In the genomic region with DNA sequence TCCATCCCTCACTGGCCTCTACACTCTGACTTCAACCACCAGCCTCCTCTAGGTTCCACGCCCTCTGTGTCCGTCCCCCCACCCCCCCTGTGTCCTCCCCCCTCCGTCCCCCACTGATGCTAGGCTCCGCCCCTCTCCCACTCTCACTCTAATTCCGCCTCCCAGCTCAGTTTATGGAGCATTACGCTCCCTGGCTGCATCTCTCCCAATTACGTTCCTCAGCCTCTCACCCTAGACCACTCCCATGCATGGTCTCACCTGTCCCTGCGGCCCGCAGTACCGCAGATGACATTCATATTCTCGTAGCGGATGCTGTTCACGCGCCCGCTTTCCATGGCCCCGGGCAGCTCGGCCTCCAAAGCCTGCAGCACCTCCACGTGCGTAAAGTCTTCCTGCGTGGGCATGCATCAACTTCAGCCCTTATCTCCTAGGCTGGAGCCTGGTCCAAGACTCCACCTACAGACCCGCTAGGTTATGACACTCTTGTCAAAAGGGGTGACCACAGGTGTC, we compare ENCODE assay signal across 8 mouse cellular contexts. TPM values are rescaled to one million over a fixed set of nuclear protein-coding genes. Genes with fewer than 3 reads are reported as not detected.
DNase-seq lines count a peak whose midpoint lies in the region; ATAC-seq and TF ChIP-seq lines count a peak whose summit lies in the region.

No protein-coding gene starts in this region.

- H3K79me2 ChIP-seq in CH12.LX (replicated peaks; ENCODE audit: control insufficient read depth, extremely low read depth, insufficient read depth, poor library complexity, severe bottlenecking): no peaks in the 10 kb centered on the region

- no peak overlapping the region for H3K27ac ChIP-seq in heart, embryonic 15.5 days
- no peak overlapping the region for H3K27ac ChIP-seq in CH12.LX (ENCODE audit: insufficient read depth, low read depth)
- no peak overlapping the region for H3K27ac ChIP-seq in intestine, embryonic 14.5 days (ENCODE audit: low read depth)
- H3K27ac ChIP-seq in neural tube, embryonic 13.5 days (replicated peaks): peak overlapping the region; percentile 96
- H3K27ac ChIP-seq in thymus, adult 2 months (ENCODE audit: control insufficient read depth, insufficient read depth, low read length): no peak overlapping the region

- H3K27me3 ChIP-seq in heart, embryonic 15.5 days: peaks cover 46% of the 10 kb centered on the region
- peaks cover 69% of the 10 kb centered on the region for H3K27me3 ChIP-seq in CH12.LX (replicated peaks)
- peaks cover 37% of the 10 kb centered on the region for H3K27me3 ChIP-seq in intestine, embryonic 14.5 days (replicated peaks; ENCODE audit: control insufficient read depth, insufficient read depth, low read length)
- H3K27me3 ChIP-seq in neural tube, embryonic 13.5 days: peaks cover 58% of the 10 kb centered on the region
- H3K27me3 ChIP-seq in thymus, adult 2 months (ENCODE audit: control insufficient read depth, insufficient read depth, low read length): peaks cover 9% of the 10 kb centered on the region; the same call in 1 of the 2 replicates

- no peak for ATAC-seq in heart, embryonic 15.5 days (replicated peaks; ENCODE audit: insufficient number of reproducible peaks, insufficient read depth, low FRiP score, low read depth)
- ATAC-seq in intestine, embryonic 14.5 days (replicated peaks; ENCODE audit: low FRiP score, low TSS enrichment, low read depth): peak; percentile 1; the same call in 1 of the 2 replicates
- peak; percentile 37 for ATAC-seq in neural tube, embryonic 13.5 days (ENCODE audit: low read depth)

- peaks cover 34% of the 10 kb centered on the region for H3K4me1 ChIP-seq in heart, embryonic 15.5 days (replicated peaks)
- peaks cover 4 to 29% of the 10 kb centered on the region in 2 experiments; a peak in 2 of 4 replicates for H3K4me1 ChIP-seq in CH12.LX (ENCODE audit: control insufficient read depth in 1 of 2, insufficient read depth in 2 of 2)
- peaks cover 26% of the 10 kb centered on the region for H3K4me1 ChIP-seq in intestine, embryonic 14.5 days (replicated peaks; ENCODE audit: control insufficient read depth, insufficient read depth, low read length)
- peaks cover 39% of the 10 kb centered on the region for H3K4me1 ChIP-seq in neural tube, embryonic 13.5 days (replicated peaks)
- peaks cover 10% of the 10 kb centered on the region for H3K4me1 ChIP-seq in thymus, adult 2 months (replicated peaks; ENCODE audit: control insufficient read depth, insufficient read depth, low read length)

- no peaks in the 10 kb centered on the region for H3K36me3 ChIP-seq in heart, embryonic 15.5 days
- no peaks in the 10 kb centered on the region for H3K36me3 ChIP-seq in CH12.LX (replicated peaks in 1 of 2; ENCODE audit: control insufficient read depth in 1 of 2, insufficient read depth in 1 of 2, low read length in 1 of 2)
- H3K36me3 ChIP-seq in intestine, embryonic 14.5 days (ENCODE audit: control insufficient read depth, insufficient read depth, low read length): no peaks in the 10 kb centered on the region
- no peaks in the 10 kb centered on the region for H3K36me3 ChIP-seq in neural tube, embryonic 13.5 days
- no peaks in the 10 kb centered on the region for H3K36me3 ChIP-seq in thymus, adult 2 months (ENCODE audit: control insufficient read depth, insufficient read depth, low read length)

- TF ChIP-seq POLR2A in CH12.LX (IDR thresholded peaks at IDR 0.05; ENCODE audit: low read depth, low read length): no peak
- TF ChIP-seq POLR2A in thymus, adult 2 months (IDR thresholded peaks at IDR 0.05; ENCODE audit: control insufficient read depth, extremely low read depth, insufficient read depth, low read length, poor library complexity): no peak

- dilution Hi-C loops in CH12.LX (cut with MboI; ENCODE audit: extremely low pct_ligation_motif_present, extremely low pct_unique_long_range_greater_than_20kb, low sequenced_read_pairs): no loop called here

- H3K4me2 ChIP-seq in heart, embryonic 15.5 days: peak overlapping the region; percentile 93
- peak overlapping the region; percentile 49 for H3K4me2 ChIP-seq in CH12.LX (ENCODE audit: insufficient read depth, low read depth, poor library complexity, severe bottlenecking)
- H3K4me2 ChIP-seq in intestine, embryonic 14.5 days (ENCODE audit: low read length): peak overlapping the region; percentile 70
- H3K4me2 ChIP-seq in neural tube, embryonic 13.5 days: peak overlapping the region; percentile 85

- TF ChIP-seq RAD21 in CH12.LX (IDR thresholded peaks at IDR 0.05; ENCODE audit: low read depth, low read length): no peak

- H3K9me3 ChIP-seq in heart, embryonic 15.5 days (replicated peaks): no peaks in the 10 kb centered on the region
- no peaks in the 10 kb centered on the region for H3K9me3 ChIP-seq in CH12.LX (replicated peaks; ENCODE audit: low read length)
- no peaks in the 10 kb centered on the region for H3K9me3 ChIP-seq in intestine, embryonic 14.5 days (ENCODE audit: control insufficient read depth, low read length)
- H3K9me3 ChIP-seq in neural tube, embryonic 13.5 days: no peaks in the 10 kb centered on the region

- H3K4me3 ChIP-seq in heart, embryonic 15.5 days: peak overlapping the region; percentile 56
- H3K4me3 ChIP-seq in CH12.LX (replicated peaks in 1 of 3; ENCODE audit: low read depth in 2 of 3, low read length in 2 of 3, poor library complexity in 1 of 3): no peak overlapping the region
- H3K4me3 ChIP-seq in intestine, embryonic 14.5 days (ENCODE audit: low read depth, low read length): peak overlapping the region; percentile 42; the same call in 1 of the 2 replicates
- H3K4me3 ChIP-seq in neural tube, embryonic 13.5 days: peak overlapping the region; percentile 47
- H3K4me3 ChIP-seq in thymus, adult 2 months (ENCODE audit: control insufficient read depth, insufficient read depth, low read length): no peak overlapping the region

- in situ Hi-C loops in CH12.LX (cut with MboI; ENCODE audit: low pct_ligation_motif_present, low pct_unique_long_range_greater_than_20kb, low sequenced_read_pairs): no loop called here

- no peak overlapping the region for H3K9ac ChIP-seq in heart, embryonic 15.5 days
- H3K9ac ChIP-seq in CH12.LX (ENCODE audit: insufficient read depth, low read depth): no peak overlapping the region
- no peak overlapping the region for H3K9ac ChIP-seq in intestine, embryonic 14.5 days (ENCODE audit: low read length)
- H3K9ac ChIP-seq in neural tube, embryonic 13.5 days: peak overlapping the region; percentile 77

- no peak for DNase-seq in heart, postnatal 25 days (ENCODE audit: low spot score)
- no peak for DNase-seq in CH12.LX (ENCODE audit: extremely low read depth)
- DNase-seq in cerebellum, postnatal 10 days: peak; percentile 63 to 73
- DNase-seq in intestine, embryonic 14.5 days (ENCODE audit: low spot score): peak; percentile 54
- DNase-seq in ovary, postnatal 36 days (ENCODE audit: low spot score): no peak
- DNase-seq in thymus, adult 2 months: no peak

- 0 out of 4 replicates have a peak, but pooled peaks of 1 of the 2 experiments have one; percentile 14 for TF ChIP-seq CTCF in CH12.LX (conservative IDR thresholded peaks at IDR 0.05 in 1 of 2, IDR thresholded peaks at IDR 0.05 in 1 of 2; ENCODE audit: low read depth in 2 of 2, low read length in 2 of 2)
- TF ChIP-seq CTCF in thymus, adult 2 months (IDR thresholded peaks at IDR 0.05; ENCODE audit: borderline replicate concordance, control insufficient read depth, extremely low read depth, insufficient read depth, low read length, poor library complexity): no peak

- no peak for TF ChIP-seq EP300 in CH12.LX (IDR thresholded peaks at IDR 0.05; ENCODE audit: low read length)

- WGBS in heart, embryonic 15.5 days: 11% methylated on average over 21 of the region's 21 CpGs
- WGBS in intestine, embryonic 14.5 days: 9% methylated on average over 21 of the region's 21 CpGs
- 7% methylated on average over 21 of the region's 21 CpGs for WGBS in neural tube, embryonic 13.5 days
- WGBS in thymus, adult 2 months: 29% methylated on average over 21 of the region's 21 CpGs

- intact Hi-C loops in heart, postnatal 25 days (cut with DNase I): no loop called here

RNA-seq across cellular contexts. Expression of gene Syt3, which starts 23.1 kb away (rescaled TPM):
- polyA plus RNA-seq in heart, embryonic 15.5 days (2015; fragmentation: Nextera tagmentation; extraction: Ambion mirVana): 0.71 and 0.82 TPM in 2 replicates
- total RNA-seq in heart, postnatal 25 days (2021): 1 to 10 TPM; 1.3 to 2.2 TPM
- total RNA-seq in CH12.LX (2012; rRNA removed) (0.08 and 0.17 TPM in 2 replicates), CH12.LX (2014; rRNA removed) (0.11 TPM in 1 of 2 replicates, not detected in the other)
- polyA plus RNA-seq in CH12.LX (2012; ENCODE audit: insufficient read length, low read depth): 0.30 TPM in 1 of 2 replicates, not detected in the other
- polyA plus RNA-seq in intestine, embryonic 14.5 days (2014; fragmentation: Nextera tagmentation; extraction: Ambion mirVana): 1.6 and 1.7 TPM in 2 replicates
- polyA plus RNA-seq in neural tube, embryonic 13.5 days (2015; fragmentation: Nextera tagmentation; extraction: Ambion mirVana): 24.9 and 28.4 TPM in 2 replicates
- 2.5 and 2.7 TPM in 2 replicates for polyA plus RNA-seq in thymus, adult 2 months (2012; rRNA removed)

RNA-seq across cellular contexts. Expression of gene 1700008O03Rik, which starts 24.8 kb away (rescaled TPM):
- 0.13 and 0.47 TPM in 2 replicates for polyA plus RNA-seq in heart, embryonic 15.5 days (2015; fragmentation: Nextera tagmentation; extraction: Ambion mirVana)
- total RNA-seq in heart, postnatal 25 days (2021): under 1 TPM; 0.28 to 0.62 TPM
- total RNA-seq in CH12.LX (2012; rRNA removed) (0.17 and 0.81 TPM in 2 replicates), CH12.LX (2014; rRNA removed) (not detected in 2 replicates)
- 0.74 and 1.7 TPM in 2 replicates for polyA plus RNA-seq in CH12.LX (2012; ENCODE audit: insufficient read length, low read depth)
- polyA plus RNA-seq in intestine, embryonic 14.5 days (2014; fragmentation: Nextera tagmentation; extraction: Ambion mirVana): 1.5 and 1.6 TPM in 2 replicates
- polyA plus RNA-seq in neural tube, embryonic 13.5 days (2015; fragmentation: Nextera tagmentation; extraction: Ambion mirVana): 1.0 and 1.5 TPM in 2 replicates
- polyA plus RNA-seq in thymus, adult 2 months (2012; rRNA removed): 1.8 and 2.1 TPM in 2 replicates

RNA-seq across cellular contexts. Expression of gene Shank1, which starts 50.8 kb away (rescaled TPM):
- 0.58 and 0.74 TPM in 2 replicates for polyA plus RNA-seq in heart, embryonic 15.5 days (2015; fragmentation: Nextera tagmentation; extraction: Ambion mirVana)
- total RNA-seq in heart, postnatal 25 days (2021): 1 to 10 TPM; 1.6 to 2.0 TPM
- total RNA-seq in CH12.LX (2012; rRNA removed) (under 0.01 and 0.04 TPM in 2 replicates), CH12.LX (2014; rRNA removed) (not detected in 2 replicates)
- 0.07 and 0.12 TPM in 2 replicates for polyA plus RNA-seq in CH12.LX (2012; ENCODE audit: insufficient read length, low read depth)
- 3.0 and 3.3 TPM in 2 replicates for polyA plus RNA-seq in intestine, embryonic 14.5 days (2014; fragmentation: Nextera tagmentation; extraction: Ambion mirVana)
- polyA plus RNA-seq in neural tube, embryonic 13.5 days (2015; fragmentation: Nextera tagmentation; extraction: Ambion mirVana): 26.5 and 27.7 TPM in 2 replicates
- polyA plus RNA-seq in thymus, adult 2 months (2012; rRNA removed): 1.1 and 1.9 TPM in 2 replicates

RNA-seq across cellular contexts. Expression of gene Clec11a, which starts 54.1 kb away (rescaled TPM):
- polyA plus RNA-seq in heart, embryonic 15.5 days (2015; fragmentation: Nextera tagmentation; extraction: Ambion mirVana): 1.0 and 2.5 TPM in 2 replicates
- 1 to 10 TPM in 1 of 2 experiments, under 1 TPM in 1; 0.87 to 1.0 TPM for total RNA-seq in heart, postnatal 25 days (2021)
- total RNA-seq in CH12.LX (2012; rRNA removed) (0.89 and 0.97 TPM in 2 replicates), CH12.LX (2014; rRNA removed) (0.46 and 0.69 TPM in 2 replicates)
- 0.38 and 0.53 TPM in 2 replicates for polyA plus RNA-seq in CH12.LX (2012; ENCODE audit: insufficient read length, low read depth)
- polyA plus RNA-seq in intestine, embryonic 14.5 days (2014; fragmentation: Nextera tagmentation; extraction: Ambion mirVana): 5.4 and 6.3 TPM in 2 replicates
- 2.8 TPM in 2 replicates for polyA plus RNA-seq in neural tube, embryonic 13.5 days (2015; fragmentation: Nextera tagmentation; extraction: Ambion mirVana)
- 2.3 and 3.1 TPM in 2 replicates for polyA plus RNA-seq in thymus, adult 2 months (2012; rRNA removed)

Comparison
In these comparisons a context has a peak if more than half of its experiments do, and no peak if none do; other contexts are left out.
1. H3K4me3 ChIP-seq: peak in heart, embryonic 15.5 days (single experiment), intestine, embryonic 14.5 days (single experiment) and neural tube, embryonic 13.5 days (single experiment); none in CH12.LX (0 of 3) and thymus, adult 2 months (single experiment).
2. DNase-seq: peak in cerebellum, postnatal 10 days (2 of 2) and intestine, embryonic 14.5 days (single experiment); none in heart, postnatal 25 days (single experiment), CH12.LX (single experiment), ovary, postnatal 36 days (single experiment) and thymus, adult 2 months (single experiment).
3. Peak in every context shown above with its lines, with median percentiles within 50 percentile points of each other: H3K4me2 ChIP-seq.